Mouse (Mus musculus): ENCODE data around the gene Smc3.
A peak's percentile ranks its signal among the peaks of the same experiment; 100 is the strongest.

- TF ChIP-seq MYOD1 (IDR thresholded peaks at IDR 0.05; ENCODE audit: control insufficient read depth in 1 of 3, insufficient read length in 2 of 3, low read depth in 2 of 3) (peak in 2 of 3 experiments; percentile 55 to 66), MAX (IDR thresholded peaks at IDR 0.05; ENCODE audit: low read depth) (no peak)
Measured at GRCm38 (mm10) chr19:53694020-53694419, 93.8 kb downstream of the Smc3 start.

Measured in myocyte (in vitro differentiated cells).